Mouse (Mus musculus) cerebellum, adult 2 months (tissue): ENCODE measurements around the gene Dcaf5.

ENCODE experiments used
- CTCF ChIP-seq: fragments of 200-500 bp; IDR thresholded peaks from 2 replicates; pipeline ENCODE4 v1.5.1; 2011; ENCODE audit warnings: low read depth, mild to moderate bottlenecking, control low read depth, low read length, moderate library complexity, borderline replicate concordance; ENCODE audit not compliant: insufficient read depth
- POLR2A ChIP-seq: fragments of 200-500 bp; IDR thresholded peaks from 2 replicates; pipeline ENCODE4 v1.6.1; 2011; ENCODE audit warnings: low read length, control low read depth, borderline replicate concordance; ENCODE audit not compliant: insufficient read depth

DNA sequence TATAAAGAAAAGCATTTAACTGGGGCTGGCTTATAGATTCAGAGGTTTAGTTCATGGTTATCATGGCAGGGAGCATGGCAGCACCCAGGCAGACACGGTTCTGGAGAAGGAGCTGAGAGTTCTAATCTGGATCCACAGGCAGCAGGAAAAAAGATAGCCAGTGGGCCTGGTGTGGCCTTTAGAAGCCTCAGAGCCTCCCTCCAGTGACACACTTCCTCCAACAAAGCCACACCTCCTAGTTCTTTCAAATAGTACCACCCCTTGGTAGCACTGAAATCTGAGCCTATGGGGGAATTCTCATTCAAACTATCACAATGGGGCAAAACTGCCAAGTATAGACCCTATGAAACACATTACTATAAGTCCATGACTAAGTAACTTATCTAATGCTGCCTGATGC is 51.0 kb downstream of the Dcaf5 start:
- TF ChIP-seq CTCF = no peak
- TF ChIP-seq POLR2A = no peak
